Mouse (Mus musculus) lung, adult 18-20 months (tissue): ENCODE measurements around the gene Ube2cbp.

Experiments used
- DNase-seq, 2 experiments: peaks; one replicate each; pipeline ENCODE4 v3.0.0; 2022; ENCODE audit warnings: mixed read lengths in 2 of 2

Ube2cbp gene

DNA sequence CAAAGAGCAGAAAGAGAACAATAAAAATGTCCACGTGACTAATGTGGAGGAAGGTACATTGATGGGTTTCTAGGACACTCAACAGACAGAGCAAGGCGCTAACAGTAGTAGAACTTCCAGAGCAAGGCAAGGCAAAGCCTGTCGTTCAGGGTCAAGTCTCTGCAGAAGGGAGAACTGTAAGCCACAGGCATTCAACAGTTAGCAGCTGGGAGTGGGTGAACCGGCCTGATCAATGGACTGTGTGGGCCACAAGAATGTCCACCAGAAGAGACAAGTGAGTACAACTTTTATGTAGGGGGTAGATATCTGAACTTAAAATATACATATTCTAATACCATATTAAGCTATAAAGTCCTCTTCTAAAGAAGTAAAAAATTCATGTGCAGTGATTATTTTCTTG, 41.4 kb downstream of the Ube2cbp start:
- DNase-seq, result no peak

DNA sequence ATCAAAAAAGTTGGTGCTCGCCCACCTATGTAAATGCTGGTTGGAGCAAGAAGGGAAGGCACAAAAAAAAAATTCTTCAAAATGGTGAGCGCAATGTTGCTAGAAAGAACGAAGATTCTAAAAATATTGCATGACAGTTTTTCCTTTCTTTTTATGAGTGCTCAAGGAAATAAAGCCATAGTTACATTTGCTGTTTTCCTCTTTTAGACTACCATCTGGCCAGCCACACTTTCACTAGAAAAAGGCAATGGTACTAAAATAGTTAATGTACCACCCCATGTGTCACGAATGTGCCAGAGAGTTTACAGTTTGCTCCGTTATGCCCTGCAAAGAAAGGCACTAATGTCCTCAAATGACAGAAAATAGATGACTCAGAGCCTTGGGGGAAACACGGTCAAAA, 45.4 kb downstream of the Ube2cbp start:
- no peak for DNase-seq

DNA sequence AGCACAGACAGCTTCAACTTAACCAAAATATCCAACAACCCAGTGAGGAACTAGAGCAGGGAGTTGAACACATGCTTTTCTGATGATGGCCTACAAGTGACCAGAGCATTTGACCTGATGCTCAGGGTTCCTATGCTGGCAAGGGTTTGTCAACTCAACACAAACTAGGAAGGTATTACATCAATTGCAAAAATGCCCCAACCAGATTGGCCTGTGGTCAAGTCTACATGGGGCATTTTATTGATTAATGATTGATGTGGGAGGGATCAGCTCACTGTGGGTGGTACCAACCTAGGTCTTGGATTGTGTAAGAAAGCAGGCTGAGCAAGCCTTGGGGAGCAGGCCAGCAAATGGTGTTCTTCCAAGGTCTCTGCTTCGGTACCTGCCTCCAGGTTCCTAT, 46.8 kb downstream of the Ube2cbp start:
- no peak for DNase-seq

DNA sequence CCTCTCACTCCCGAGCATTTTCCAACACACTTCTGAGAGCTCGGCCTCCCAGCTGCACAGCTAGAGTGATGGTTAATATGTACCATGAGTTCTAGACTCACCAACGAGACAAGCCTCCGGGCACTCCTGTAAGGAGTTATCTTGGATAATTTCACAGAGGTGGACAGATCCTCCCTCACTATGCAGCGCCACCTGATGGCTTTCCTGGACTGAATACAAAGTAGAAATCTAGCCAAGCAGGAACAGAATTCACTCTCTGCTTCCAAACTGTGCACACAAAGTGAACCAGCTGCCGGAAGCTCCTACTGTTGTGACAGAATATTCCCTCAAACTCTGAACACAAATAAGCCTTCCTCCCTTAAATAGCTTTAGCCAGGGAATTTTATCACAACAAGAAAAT, 69.0 kb downstream of the Ube2cbp start:
- DNase-seq, result no peak

DNA sequence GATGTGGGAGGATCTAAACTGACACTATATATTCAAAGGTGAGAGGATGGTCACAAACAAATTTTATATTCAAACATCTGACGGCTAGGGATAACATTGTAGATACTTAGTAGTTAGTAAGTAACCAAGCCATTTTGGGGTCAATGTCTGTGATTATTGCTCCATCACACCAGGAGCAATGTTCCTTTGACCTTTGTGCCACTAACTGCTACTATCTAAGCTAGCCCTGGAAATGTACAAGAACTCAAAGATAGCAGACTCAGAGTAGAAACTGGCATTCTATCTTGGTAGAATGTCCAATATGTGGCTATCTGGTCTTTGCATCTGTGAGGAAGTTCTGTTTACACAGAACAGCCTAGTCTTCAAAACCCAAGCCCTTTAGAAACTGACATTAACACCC, 69.7 kb downstream of the Ube2cbp start:
- DNase-seq, result no peak

DNA sequence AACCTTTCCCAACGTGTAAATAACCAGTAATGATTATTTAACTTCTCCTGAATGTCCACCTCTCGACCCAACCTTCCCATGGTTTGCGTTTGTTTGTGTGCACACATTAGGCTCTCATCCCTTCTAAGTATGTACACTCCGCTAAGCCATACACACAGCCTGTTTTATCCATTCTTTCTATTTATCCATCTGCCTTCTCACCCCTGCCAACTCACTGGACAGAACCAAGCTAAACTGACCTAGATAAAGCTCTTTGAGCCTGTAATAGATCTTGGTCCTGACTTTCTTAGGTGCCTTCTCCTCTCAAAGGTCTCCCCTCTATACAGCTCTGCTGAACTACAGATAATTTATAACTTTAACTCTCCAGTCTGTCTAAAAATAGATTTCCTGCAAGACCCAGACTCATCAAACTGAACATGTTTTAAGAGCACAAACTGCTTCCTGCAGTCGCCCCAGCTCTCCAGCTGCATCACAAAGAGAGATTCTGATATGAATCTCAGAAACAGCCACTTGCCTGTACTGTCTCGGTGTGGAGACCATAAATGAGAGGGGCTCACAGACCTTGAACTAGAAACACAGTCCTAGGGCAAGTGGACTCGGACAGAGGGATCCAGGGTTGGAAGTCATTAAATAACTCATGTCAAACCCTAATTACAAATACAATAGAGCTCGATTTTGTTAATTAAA, 71.0 kb downstream of the Ube2cbp start:
- no peak for DNase-seq

DNA sequence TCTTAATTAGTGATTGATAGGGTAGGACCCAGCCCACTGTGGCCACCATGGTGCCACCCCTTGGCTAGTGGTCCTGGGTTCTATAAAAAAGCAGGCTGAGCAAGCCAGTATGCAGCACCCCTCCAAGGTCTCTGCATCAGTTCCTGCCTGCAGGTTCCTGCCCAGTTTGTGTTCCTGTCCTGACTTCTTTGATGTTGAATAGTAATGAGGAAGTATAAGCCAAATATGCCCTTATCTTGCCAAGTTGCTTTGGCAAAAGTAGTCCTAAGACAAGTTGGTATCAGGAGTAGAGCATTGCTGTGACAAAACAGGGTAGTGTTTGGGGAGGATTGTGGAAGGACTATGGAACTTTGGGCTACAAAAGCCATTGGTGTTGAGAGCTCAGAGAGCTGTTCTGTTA, 73.3 kb downstream of the Ube2cbp start:
- no peak for DNase-seq

DNA sequence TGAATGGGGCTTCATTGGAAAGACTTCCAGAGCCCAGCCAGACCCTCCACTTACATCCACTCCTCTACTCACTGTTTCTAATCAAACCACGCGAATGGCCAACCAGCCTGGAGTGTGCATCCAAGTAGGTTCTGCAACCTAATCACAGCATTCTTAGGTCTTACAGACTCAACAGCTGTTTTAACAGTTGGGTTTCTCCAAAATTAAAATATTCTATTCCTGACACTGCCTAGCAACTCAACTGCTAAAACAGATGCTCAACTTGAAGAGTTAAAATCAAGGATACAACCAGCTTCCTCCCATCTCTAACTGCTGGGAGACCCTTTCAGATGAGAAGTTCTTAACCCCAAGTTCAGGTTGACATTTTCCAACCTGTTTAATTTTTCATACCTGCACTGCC, 74.0 kb downstream of the Ube2cbp start:
- no peak for DNase-seq

DNA sequence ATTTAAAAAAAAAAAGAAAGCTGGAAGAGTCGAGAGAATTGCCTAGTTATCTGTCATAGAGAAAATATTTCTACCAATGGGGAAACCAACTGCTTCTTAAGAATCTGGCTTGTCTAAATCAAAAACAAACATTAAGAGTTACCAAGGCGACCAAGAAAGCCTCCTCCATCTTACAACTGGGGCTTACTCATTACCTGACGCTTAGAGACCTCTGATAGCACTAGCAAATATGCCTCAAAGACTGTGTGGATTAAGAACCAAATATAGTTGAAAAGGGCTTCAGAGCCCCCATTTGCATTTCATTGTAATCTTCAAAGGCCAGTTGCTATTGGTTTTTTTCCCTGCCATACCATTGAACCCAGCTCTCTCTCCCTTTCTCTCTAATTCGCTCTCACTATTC, 76.2 kb downstream of the Ube2cbp start:
- DNase-seq, result no peak

DNA sequence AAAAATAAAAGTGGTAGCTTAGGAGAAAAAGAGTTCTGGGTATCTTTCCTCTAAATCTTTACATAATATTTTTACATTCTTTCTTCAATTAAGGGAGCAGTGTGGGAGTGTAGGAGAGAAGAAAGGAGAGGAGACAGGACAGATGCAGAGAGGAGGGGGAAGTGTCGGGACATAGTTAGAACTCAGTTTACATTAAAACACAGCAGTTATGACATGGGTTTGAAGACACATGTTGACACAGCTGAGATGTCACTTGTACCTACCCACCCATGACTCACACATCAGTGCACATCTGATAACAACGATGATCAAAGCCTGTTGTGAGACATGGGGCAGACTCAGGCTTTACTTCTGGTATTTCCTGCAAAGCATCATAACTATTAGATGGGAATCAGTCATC, 87.8 kb downstream of the Ube2cbp start:
- no peak for DNase-seq

DNA sequence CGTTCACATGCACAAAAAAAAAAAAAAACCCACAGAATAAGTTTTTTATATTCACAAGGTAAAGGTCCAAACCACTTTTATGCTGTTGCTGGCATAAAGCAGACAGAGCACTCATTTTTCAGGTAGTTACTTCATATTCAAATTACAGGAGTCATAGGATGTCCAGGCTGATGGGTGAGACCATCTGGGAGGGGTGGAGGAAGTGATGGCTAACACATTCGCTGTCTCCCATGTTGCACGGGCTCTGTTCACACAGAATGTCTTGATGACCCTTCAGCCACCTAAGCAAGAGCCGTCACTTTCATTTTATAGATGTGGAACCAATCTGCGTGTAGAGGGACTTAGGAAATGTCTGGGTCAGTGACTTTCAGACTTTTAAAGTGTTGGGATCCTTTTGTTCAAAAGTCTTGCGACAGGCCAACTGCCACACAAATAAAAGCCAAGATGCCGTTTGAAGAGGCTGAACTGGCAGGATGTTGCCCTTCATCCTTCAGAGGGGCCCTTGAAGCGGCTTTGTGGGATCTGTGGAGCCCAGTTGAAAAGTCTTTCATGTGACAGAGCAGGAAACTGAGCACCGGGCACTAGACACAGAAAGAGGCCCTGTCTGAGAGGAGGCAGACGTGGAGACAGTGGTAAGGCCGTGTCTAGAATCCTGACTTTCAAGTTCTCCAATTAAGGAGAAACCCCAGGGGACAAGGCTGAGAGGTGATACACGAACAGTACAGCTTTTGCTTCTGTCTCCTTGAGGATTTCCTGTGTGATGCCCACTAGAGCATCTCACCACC, 91.8 kb downstream of the Ube2cbp start:
- no peak for DNase-seq

DNA sequence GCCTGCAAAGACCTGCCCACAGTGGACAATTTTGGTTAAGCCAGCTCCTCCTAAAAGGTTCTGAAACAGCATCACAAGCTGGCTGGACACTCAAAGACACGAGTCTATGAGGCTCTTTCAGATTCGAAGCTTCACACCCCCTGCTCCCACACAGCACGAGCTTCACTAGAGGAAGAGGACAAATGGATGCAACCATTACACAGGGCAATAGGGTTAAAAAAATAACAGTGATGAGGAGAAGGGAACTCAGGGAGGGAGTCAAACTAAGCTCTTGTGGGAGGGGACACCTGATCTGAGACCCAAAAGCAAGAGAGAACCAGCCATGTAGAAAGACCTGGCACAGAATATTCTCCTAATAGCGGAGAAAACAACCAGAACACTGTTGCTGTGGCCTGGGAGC, 95.5 kb downstream of the Ube2cbp start:
- no peak for DNase-seq

DNA sequence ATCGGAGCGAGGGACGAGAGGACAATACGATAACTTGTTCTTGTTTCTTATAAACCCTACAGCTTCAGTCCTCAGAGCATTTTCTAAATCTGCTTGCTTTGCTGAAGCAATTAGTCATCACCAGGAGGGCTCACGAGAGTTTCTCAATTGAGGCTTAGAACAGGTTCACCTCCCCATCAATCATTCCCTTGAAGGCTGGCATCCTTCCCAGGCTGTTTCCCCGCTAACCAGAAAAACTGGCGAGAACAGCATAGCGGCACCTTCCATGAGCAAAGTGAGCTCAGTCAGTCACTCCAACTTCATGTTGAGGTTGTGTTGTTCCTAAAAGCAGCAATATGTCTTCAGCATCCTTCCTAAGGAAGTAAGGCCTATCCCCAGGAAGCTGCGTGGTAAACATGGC, 104.2 kb downstream of the Ube2cbp start:
- DNase-seq, result no peak

DNA sequence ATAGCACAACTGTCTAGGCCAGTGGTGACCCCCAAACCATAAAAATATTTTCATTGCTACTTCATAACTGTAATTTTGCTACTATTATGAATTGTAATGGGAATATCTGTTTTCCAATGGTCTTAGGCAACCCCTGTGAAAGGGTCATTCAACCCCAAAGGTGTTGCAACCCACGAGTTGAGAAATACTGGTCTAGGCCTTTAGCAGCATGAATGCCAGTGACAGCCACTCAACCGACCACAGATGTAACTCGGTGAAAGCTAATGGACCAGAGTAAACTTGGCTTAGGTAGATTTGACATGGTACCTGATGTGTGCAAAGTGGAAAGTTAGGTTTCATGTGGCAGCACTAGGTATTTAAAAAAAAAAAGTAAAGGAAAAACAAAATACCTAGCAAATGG, 108.9 kb downstream of the Ube2cbp start:
- DNase-seq, result no peak

DNA sequence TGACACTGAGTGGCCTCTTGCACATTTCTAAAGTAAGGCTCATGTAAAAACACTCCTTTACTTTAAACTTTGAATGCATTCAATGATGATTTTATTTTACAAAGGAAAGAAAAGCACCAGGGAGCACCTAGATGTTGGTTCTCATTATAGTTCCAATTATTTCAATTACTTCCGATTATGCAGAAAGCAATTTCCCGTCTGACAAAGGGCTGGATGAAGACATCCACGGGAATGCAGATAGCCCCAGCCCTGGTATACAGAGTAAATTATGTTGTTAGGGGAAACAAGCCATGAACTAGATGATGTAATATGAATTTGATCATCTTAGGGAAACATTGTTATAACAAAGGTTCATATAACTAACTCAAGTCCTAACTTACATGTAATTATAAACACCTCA, 113.3 kb downstream of the Ube2cbp start:
- no peak for DNase-seq

DNA sequence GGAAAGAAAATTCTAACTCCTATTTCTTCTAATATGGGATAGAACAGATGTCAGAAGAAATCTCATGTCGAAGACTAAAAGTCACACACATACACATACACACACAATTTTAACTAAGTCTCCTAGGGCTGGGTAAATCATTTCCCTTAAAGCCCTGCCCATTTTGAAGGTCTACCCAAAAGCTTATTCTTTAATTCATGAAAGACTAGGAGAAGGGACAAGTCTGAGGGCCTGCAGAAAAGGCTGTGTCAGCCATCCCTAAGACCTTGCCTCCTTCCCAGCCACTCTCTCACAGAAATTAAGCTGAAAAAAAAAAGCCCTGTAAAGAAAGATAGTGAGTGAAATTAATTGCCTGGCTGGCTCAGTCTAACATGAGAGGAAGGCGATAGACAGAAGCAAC, 128.0 kb downstream of the Ube2cbp start:
- no peak for DNase-seq

DNA sequence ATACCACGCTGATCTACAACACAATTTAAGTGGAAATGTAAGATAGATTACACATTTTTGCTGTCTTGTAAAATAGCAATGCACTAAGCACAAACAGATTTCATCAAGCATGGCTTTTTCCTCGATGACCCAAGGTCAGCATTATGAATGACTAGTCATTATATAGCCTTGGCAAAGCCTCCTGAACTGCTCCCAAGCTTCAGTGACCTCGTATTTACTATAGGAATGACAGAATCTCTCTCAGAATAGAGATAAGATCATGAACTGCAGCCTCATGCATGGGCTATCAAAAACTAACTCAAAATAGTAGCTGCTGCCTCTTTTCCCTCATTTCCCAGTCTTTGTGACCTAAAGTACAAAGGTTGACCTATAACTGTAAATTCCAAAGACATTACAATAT, 128.4 kb downstream of the Ube2cbp start:
- no peak for DNase-seq

DNA sequence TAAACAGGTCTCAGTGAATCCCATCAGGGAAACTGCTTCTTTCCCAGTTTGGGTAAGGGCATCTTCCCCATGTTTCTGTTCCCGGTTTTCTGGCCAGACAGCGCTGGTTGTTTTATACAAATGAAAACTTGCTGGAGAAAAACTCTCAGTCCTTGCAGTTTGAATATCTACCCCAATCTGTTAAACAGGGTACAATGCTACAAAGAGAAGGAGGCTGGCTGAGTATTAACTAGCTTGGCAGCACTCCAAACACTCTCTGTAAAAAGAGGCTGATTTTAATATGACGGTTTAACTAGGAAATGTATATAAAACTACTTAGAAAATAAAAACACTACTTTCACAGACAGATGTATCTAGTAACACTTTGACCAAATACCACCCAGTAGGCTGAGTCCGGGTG, 129.2 kb downstream of the Ube2cbp start:
- no peak for DNase-seq

DNA sequence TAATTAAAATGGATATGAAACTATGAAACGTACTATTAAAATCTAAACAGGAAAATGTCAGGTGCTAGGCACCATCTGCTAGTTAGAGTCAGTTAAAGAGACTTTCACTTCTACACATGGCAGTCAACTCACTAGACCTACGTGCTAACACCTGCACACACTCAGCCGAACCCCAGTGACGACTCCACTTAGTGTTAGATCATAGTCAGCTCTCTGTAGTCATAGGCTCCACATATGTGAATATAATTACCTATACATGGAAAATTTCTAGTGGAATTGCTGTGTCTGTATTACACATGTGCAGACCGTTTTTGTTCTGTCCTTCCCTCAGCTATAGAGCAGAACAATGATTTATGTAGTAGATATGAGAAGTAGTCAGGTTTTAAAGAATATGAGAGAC, 130.4 kb downstream of the Ube2cbp start:
- no peak for DNase-seq

DNA sequence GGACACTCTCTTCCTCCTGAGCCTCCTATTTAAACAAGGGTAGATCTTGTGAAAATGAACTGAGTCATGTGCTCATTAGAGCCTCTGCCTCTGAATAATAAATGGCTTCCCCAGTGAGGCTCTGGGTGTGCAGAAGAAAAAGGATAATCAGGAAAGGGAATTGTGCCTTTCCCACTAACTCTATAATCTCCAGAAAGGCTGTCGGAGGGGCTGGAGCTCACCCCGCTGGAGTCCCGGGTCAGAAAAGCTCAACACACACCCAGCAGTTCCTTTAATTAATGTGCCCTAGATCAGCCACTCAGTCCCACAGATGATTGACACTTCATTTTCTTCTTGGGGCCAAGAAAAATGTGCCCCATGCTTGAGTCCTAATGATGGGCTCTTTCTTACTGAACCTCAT, 134.2 kb downstream of the Ube2cbp start:
- no peak for DNase-seq

DNA sequence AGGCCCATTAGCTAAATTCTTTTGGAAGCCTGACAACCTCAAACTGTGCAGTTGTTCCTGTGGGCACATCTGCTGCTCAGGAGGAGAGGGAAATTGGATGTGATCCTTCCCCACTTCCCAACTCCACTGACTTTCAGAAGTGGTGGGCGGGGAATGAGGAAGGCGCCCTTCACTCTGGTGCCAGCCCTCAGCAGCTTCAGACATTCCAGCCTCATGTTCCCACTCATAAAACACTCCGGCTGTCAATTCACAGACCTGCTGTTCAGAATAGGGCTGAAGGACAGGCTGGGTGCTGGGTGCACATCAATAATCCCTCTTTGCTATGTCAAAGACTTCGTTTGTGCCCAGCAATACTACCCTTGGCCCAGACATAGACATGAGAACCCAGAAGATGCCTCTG, 136.5 kb downstream of the Ube2cbp start:
- no peak for DNase-seq

DNA sequence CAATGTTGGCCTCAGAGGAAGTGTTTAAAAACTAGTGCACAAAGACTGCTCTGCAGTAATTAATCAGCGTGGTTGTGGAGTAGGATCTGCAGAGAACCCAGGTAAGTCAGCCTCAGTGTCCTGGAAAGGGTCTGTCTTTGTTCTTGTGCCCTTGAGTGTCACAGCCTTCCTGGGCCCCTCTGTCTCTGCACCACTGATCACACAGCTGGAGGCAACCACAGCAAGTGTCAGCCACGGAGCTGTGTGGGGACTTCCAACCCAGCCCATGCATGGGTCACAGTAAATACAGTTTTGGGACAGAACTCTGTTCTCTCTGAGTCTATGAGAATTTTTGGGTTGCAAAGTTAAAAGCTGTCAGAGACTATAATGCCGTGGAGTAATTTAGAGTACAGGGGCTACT, 137.4 kb downstream of the Ube2cbp start:
- DNase-seq, result no peak

DNA sequence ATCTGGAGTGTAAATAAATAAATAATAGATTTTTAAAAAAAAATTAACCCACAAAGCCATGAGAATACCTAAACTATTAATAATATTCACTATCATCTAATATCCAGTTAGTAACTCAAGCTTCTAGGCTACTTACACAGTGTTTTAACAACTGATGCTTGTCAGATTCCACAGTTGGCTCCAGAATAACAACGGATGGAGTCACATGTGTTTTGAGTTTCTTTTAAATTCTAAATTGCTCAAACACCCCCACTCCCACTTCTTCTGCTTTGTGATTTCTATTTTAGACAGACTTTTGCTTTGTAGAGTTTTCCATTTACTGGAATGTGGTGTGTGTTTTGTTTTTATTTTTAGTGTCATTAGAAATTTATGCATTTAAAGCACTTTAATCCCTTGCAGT, 140.0 kb downstream of the Ube2cbp start:
- DNase-seq, result no peak

DNA sequence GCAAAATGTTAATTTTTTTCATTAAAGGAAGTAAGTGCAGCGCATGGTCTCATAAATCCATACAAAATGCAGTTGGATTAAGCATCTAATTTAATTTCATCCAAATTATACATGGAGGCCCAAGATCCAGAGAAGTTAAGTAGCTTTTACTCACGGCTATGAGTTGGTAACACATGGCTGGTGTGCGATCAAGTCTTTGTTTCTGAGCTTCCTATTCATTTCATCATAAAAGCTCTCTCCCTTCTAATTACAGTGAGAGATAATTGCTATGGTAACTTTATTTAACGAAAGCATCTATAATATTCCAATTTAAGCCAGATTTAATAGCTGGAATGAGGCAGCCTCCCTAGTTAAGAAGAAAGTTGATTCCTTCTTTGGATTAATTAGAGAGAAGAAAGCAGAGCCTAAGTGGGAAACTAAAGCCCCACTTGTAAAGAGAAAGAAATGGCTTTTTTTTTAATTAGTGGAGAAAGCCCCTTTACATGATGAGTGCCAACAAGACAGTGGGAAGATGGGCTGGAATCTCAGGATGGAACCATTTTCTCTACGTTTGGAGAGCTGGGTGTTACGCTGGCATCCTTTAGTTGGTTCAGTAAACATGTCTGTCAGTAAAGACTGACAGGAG, 145.1 kb downstream of the Ube2cbp start:
- DNase-seq, result no peak
